Mouse (Mus musculus): Measurements from ENCODE around the gene Rab29. TPM values are rescaled to one million over a fixed set of nuclear protein-coding genes. Genes with fewer than 3 reads are reported as not detected.

Rab29 gene
- polyA plus RNA-seq, 1 experiment from 2014 or later, result 10.7 TPM

DNA sequence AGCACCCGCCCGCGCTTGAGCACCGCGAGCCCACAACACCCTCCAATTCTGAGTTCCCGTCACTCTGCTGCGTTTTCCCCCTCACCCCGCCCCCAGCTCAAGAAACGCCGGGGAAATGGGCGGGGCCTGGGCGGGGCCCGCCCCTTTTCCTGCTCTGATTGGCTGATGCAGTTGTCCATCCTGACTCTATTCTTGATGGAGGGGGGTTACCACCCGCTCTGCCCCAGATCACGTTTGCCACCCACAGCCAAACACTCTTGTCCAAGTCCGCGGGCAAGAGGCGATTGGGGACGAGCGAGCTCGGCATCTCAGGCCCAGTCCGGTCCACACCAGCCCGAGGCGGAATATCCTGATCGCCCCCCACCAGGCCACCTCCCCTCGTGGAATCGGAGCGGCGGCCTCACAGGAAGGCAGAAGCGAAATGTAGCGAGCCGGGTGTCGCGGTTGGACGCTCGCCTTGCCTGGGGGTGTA lies 39.2 kb upstream of the Rab29 start:
- H3K4me1 ChIP-seq (ENCODE audit: control insufficient read depth, insufficient read depth, low read length), result peaks cover 6% of the 10 kb centered on the region; the same call in 1 of the 2 replicates
- H3K4me3 ChIP-seq (ENCODE audit: low read depth, low read length), result peak overlapping the region; percentile 83
- peak; percentile 99 for DNase-seq (ENCODE audit: low spot score)
- under 1% methylated on average over 29 of the region's 36 CpGs for WGBS
- H3K36me3 ChIP-seq (ENCODE audit: control insufficient read depth, insufficient read depth, low read length), result peaks cover 7% of the 10 kb centered on the region; the same call in 1 of the 2 replicates
- no peaks in the 10 kb centered on the region for H3K27me3 ChIP-seq (ENCODE audit: control insufficient read depth, insufficient read depth, low read length)
- H3K4me2 ChIP-seq (ENCODE audit: low read depth, severe bottlenecking), result peak overlapping the region; percentile 80
- no peaks in the 10 kb centered on the region for H3K9me3 ChIP-seq (ENCODE audit: control insufficient read depth, low read length)
- peak overlapping the region; percentile 59 for H3K27ac ChIP-seq (replicated peaks; ENCODE audit: low read depth, low read length)
- ATAC-seq (ENCODE audit: insufficient number of reproducible peaks, low FRiP score, low TSS enrichment, low read depth), result peak; percentile 93
- peak overlapping the region; percentile 84 for H3K9ac ChIP-seq (ENCODE audit: low read length)

DNA sequence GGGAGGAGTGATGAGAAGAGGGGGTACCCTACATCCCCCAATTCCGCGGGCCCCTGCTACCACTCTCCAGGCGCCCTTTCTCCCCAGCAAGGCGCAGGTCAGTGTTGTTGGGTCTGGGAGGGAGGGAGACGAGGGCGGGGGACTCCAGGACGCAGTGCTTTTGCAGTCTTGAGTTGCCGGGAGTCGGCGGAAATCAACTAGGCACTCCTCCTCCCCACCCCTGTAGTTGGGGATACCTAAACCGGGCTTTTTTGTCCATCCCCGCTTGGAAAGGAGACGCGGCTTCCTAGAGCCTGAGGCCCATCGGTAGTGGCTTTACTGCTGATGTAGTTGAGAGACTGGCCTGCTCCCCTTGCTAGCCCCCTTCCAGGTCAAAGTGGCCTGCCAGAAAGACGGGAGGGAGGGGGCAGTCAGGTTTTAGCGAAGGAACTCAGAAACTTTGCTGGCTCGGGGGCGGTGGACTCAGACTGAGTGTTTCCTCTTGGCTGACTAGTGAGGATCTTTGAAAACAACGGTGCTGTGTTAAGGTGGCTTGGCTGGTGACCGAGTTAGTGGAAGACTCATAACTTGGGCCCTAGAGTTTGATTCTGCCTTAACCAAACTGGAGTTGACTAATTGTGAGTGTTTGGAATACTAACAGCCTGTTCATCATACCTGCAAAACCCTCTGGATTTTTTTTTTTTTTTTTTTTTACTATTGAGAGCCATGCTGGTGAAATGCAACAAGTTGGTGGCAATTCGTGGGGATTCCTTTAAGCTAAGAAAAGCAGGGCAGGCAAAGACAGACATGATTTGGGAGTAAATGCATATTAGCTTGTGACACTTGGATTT lies 38.5 kb upstream of the Rab29 start:
- ATAC-seq (ENCODE audit: insufficient number of reproducible peaks, low FRiP score, low TSS enrichment, low read depth) (peak; percentile 74), DNase-seq (ENCODE audit: low spot score) (peak; percentile 72)
- Histone ChIP-seq H3K9me3 (ENCODE audit: control insufficient read depth, low read length) (no peaks in the 10 kb centered on the region), H3K9ac (ENCODE audit: low read length) (peak overlapping the region; percentile 84), H3K4me1 (ENCODE audit: control insufficient read depth, insufficient read depth, low read length) (peaks cover 6% of the 10 kb centered on the region; the same call in 1 of the 2 replicates), H3K4me2 (ENCODE audit: low read depth, severe bottlenecking) (peak overlapping the region; percentile 80), H3K36me3 (ENCODE audit: control insufficient read depth, insufficient read depth, low read length) (peaks cover 7% of the 10 kb centered on the region; the same call in 1 of the 2 replicates), H3K27me3 (ENCODE audit: control insufficient read depth, insufficient read depth, low read length) (no peaks in the 10 kb centered on the region), H3K4me3 (ENCODE audit: low read depth, low read length) (peak overlapping the region; percentile 83), H3K27ac (replicated peaks; ENCODE audit: low read depth, low read length) (peak overlapping the region; percentile 59)
- 2% methylated on average over 22 of the region's 22 CpGs for WGBS

DNA sequence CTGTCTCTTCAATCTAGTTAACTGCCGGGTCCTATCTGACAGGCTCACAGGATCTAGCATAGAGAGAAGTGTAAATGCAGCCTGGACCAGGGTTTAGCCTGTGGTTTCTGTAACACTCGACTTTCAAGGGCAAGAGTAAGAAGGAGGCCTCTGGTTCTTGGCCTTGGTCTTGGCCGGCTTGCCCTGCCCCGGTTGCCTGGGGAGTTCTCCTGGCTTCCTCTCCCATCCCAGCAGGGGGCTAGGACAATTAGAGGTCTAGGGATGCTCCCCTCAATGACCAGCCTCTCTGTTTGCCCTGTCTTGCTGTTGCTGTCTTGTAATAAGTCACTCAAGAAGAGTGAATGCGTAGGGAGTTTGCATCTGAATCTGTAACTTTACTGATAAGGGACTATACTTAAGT lies 37.7 kb upstream of the Rab29 start:
- Histone ChIP-seq H3K4me3 (ENCODE audit: low read depth, low read length) (peak overlapping the region; percentile 83; the same call in 1 of the 2 replicates), H3K27ac (replicated peaks; ENCODE audit: low read depth, low read length) (no peak overlapping the region), H3K9me3 (ENCODE audit: control insufficient read depth, low read length) (no peaks in the 10 kb centered on the region), H3K27me3 (ENCODE audit: control insufficient read depth, insufficient read depth, low read length) (no peaks in the 10 kb centered on the region), H3K4me1 (ENCODE audit: control insufficient read depth, insufficient read depth, low read length) (peaks cover 6% of the 10 kb centered on the region; the same call in 1 of the 2 replicates), H3K9ac (ENCODE audit: low read length) (peak overlapping the region; percentile 23), H3K36me3 (ENCODE audit: control insufficient read depth, insufficient read depth, low read length) (peaks cover 7% of the 10 kb centered on the region; the same call in 1 of the 2 replicates), H3K4me2 (ENCODE audit: low read depth, severe bottlenecking) (peak overlapping the region; percentile 80)
- ATAC-seq (ENCODE audit: insufficient number of reproducible peaks, low FRiP score, low TSS enrichment, low read depth) (no peak), DNase-seq (ENCODE audit: low spot score) (no peak)
- 45% methylated on average over 5 of the region's 5 CpGs for WGBS

DNA sequence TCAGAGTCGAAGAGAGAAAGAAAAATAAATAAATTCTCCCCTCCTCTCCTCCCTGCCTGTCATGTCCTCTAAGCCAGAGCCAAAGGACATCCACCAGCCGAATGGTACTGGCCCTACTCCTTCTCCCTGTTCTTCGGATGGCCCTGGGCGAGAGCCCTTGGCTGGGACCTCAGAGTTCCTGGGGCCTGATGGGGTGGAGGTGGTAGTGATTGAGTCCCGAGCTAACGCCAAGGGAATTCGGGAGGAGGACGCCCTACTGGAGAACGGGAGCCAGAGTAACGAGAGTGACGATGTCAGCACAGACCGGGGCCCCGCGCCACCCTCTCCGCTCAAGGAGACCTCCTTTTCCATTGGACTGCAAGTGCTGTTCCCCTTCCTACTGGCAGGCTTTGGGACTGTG lies 36.5 kb upstream of the Rab29 start:
- Histone ChIP-seq H3K4me3 (ENCODE audit: low read depth, low read length) (no peak overlapping the region), H3K9ac (ENCODE audit: low read length) (no peak overlapping the region), H3K27ac (replicated peaks; ENCODE audit: low read depth, low read length) (no peak overlapping the region), H3K4me2 (ENCODE audit: low read depth, severe bottlenecking) (no peak overlapping the region), H3K27me3 (ENCODE audit: control insufficient read depth, insufficient read depth, low read length) (no peaks in the 10 kb centered on the region), H3K36me3 (ENCODE audit: control insufficient read depth, insufficient read depth, low read length) (peaks cover 7% of the 10 kb centered on the region; the same call in 1 of the 2 replicates), H3K9me3 (ENCODE audit: control insufficient read depth, low read length) (no peaks in the 10 kb centered on the region), H3K4me1 (ENCODE audit: control insufficient read depth, insufficient read depth, low read length) (peaks cover 6% of the 10 kb centered on the region; the same call in 1 of the 2 replicates)
- ATAC-seq (ENCODE audit: insufficient number of reproducible peaks, low FRiP score, low TSS enrichment, low read depth) (no peak), DNase-seq (ENCODE audit: low spot score) (no peak)
- WGBS, result 90% methylated on average over 15 of the region's 15 CpGs

DNA sequence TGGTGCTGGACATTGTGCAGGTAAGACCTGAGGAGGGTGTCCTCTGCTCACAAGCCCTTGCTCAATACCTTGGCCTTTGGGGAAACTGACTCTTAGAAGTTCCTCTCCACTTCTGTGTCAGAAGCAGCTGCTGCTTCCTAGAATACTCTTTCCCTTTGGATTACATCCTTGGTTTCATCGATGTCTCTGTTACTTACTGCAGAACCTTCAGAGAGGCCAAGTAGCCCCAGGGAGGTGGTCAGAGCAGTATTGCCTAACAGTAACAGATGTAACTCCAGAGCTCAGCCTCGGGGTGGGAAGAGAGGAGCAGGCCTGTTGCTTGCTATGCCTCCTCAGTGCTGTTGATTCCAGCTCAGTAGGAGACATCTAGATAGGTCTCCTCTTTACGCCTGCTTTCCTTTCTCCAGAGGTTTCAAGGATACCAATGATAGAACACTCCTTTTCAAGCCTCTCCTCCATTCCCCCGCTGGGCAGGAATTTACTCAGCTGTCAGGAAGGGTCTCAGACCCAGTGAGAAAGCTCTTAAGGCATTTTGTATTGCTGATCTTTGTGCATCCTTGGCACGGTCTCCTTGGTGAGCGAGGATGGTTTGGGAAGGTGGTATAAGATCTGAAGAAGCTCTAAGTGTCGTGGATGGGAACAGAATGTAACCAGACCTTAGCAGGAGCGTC lies 35.9 kb upstream of the Rab29 start:
- Histone ChIP-seq H3K4me3 (ENCODE audit: low read depth, low read length) (no peak overlapping the region), H3K4me1 (ENCODE audit: control insufficient read depth, insufficient read depth, low read length) (peaks cover 6% of the 10 kb centered on the region; the same call in 1 of the 2 replicates), H3K36me3 (ENCODE audit: control insufficient read depth, insufficient read depth, low read length) (peaks cover 7% of the 10 kb centered on the region; the same call in 1 of the 2 replicates), H3K27me3 (ENCODE audit: control insufficient read depth, insufficient read depth, low read length) (no peaks in the 10 kb centered on the region), H3K9me3 (ENCODE audit: control insufficient read depth, low read length) (no peaks in the 10 kb centered on the region), H3K9ac (ENCODE audit: low read length) (no peak overlapping the region), H3K4me2 (ENCODE audit: low read depth, severe bottlenecking) (no peak overlapping the region), H3K27ac (replicated peaks; ENCODE audit: low read depth, low read length) (no peak overlapping the region)
- DNase-seq (ENCODE audit: low spot score), result no peak
- WGBS, result 86% methylated on average over 8 of the region's 8 CpGs
- ATAC-seq (ENCODE audit: insufficient number of reproducible peaks, low FRiP score, low TSS enrichment, low read depth), result no peak

DNA sequence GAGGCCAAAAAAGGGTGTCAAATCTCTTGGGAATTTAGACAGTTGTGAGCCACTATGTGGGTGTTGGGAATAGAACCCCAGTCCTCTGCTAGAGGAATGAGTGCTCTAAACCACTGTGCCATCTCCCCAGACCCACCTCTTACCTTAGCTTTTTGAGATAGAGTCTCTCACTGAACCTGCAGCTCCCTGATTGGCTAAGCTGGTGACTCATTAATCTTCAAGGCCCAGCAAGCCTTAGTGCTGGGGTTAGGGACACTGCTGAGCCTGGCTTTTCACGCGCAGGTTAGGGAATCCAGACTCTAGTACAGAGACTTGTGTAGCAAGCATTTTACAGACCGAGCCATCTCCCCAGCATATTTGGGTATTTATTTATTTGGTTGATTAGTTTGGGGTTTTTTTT lies 30.0 kb upstream of the Rab29 start:
- no peaks in the 10 kb centered on the region for H3K4me1 ChIP-seq (ENCODE audit: control insufficient read depth, insufficient read depth, low read length)
- 89% methylated on average over 3 of the region's 3 CpGs for WGBS
- no peak overlapping the region for H3K9ac ChIP-seq (ENCODE audit: low read length)
- H3K27ac ChIP-seq (replicated peaks; ENCODE audit: low read depth, low read length), result no peak overlapping the region
- no peaks in the 10 kb centered on the region for H3K27me3 ChIP-seq (ENCODE audit: control insufficient read depth, insufficient read depth, low read length)
- no peak for ATAC-seq (ENCODE audit: insufficient number of reproducible peaks, low FRiP score, low TSS enrichment, low read depth)
- DNase-seq (ENCODE audit: low spot score), result no peak
- no peak overlapping the region for H3K4me3 ChIP-seq (ENCODE audit: low read depth, low read length)
- no peaks in the 10 kb centered on the region for H3K9me3 ChIP-seq (ENCODE audit: control insufficient read depth, low read length)
- no peak overlapping the region for H3K4me2 ChIP-seq (ENCODE audit: low read depth, severe bottlenecking)
- peaks cover 6% of the 10 kb centered on the region; the same call in 1 of the 2 replicates for H3K36me3 ChIP-seq (ENCODE audit: control insufficient read depth, insufficient read depth, low read length)

DNA sequence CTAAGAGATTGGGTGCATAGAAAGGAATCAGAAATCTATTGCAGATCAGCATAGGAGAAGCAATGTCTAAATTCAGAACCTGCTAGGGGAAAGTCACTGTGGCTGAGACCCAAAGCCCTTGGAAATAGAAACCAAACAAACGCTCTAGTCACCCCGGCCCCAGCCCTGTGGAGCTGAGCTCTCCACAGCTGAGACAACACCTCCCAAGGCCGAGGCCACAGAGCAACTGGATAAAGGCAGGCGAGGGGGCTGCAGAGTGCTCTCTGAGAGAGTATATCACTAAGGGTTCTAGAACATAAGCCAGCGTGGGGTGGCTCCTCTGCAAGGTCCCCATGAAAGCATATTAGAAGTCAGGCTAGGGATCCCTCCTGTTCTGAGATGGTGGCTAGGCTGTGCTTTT lies 28.5 kb upstream of the Rab29 start:
- Histone ChIP-seq H3K27ac (replicated peaks; ENCODE audit: low read depth, low read length) (no peak overlapping the region), H3K9ac (ENCODE audit: low read length) (no peak overlapping the region), H3K4me3 (ENCODE audit: low read depth, low read length) (no peak overlapping the region), H3K27me3 (ENCODE audit: control insufficient read depth, insufficient read depth, low read length) (no peaks in the 10 kb centered on the region), H3K4me2 (ENCODE audit: low read depth, severe bottlenecking) (no peak overlapping the region), H3K4me1 (ENCODE audit: control insufficient read depth, insufficient read depth, low read length) (no peaks in the 10 kb centered on the region), H3K36me3 (ENCODE audit: control insufficient read depth, insufficient read depth, low read length) (peaks cover 6% of the 10 kb centered on the region; the same call in 1 of the 2 replicates), H3K9me3 (ENCODE audit: control insufficient read depth, low read length) (no peaks in the 10 kb centered on the region)
- no peak for ATAC-seq (ENCODE audit: insufficient number of reproducible peaks, low FRiP score, low TSS enrichment, low read depth)
- DNase-seq (ENCODE audit: low spot score), result no peak
- 87% methylated on average over 5 of the region's 5 CpGs for WGBS

DNA sequence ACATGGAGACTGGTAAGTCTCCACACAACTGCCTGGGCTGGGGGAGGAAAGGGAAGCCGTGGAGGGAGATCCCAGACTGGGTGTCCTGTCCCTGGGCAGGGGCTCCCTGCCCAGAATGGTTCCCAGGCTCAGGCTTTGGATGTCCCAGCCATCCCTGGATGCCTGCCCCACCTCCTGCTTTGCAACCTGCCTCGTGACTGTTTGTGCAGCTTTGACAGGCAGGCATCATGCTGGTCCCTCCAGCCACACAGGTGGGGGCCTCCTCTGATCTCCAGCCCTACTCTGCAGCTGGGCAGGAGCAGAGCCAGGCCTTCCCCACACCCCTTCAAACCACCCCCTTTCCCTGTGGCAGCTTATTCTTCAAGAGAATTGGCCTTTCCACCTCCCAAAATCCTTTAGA lies 27.7 kb upstream of the Rab29 start:
- DNase-seq (ENCODE audit: low spot score), result no peak
- H3K36me3 ChIP-seq (ENCODE audit: control insufficient read depth, insufficient read depth, low read length), result peaks cover 8% of the 10 kb centered on the region; the same call in 1 of the 2 replicates
- WGBS, result 71% methylated on average over 2 of the region's 2 CpGs

More for the DNA sequence above, 27.7 kb upstream of the Rab29 start:
- no peak overlapping the region for H3K4me2 ChIP-seq (ENCODE audit: low read depth, severe bottlenecking)
- H3K9ac ChIP-seq (ENCODE audit: low read length), result no peak overlapping the region
- H3K4me1 ChIP-seq (ENCODE audit: control insufficient read depth, insufficient read depth, low read length), result no peaks in the 10 kb centered on the region
- H3K27ac ChIP-seq (replicated peaks; ENCODE audit: low read depth, low read length), result no peak overlapping the region
- ATAC-seq (ENCODE audit: insufficient number of reproducible peaks, low FRiP score, low TSS enrichment, low read depth), result no peak
- no peak overlapping the region for H3K4me3 ChIP-seq (ENCODE audit: low read depth, low read length)
- H3K27me3 ChIP-seq (ENCODE audit: control insufficient read depth, insufficient read depth, low read length), result no peaks in the 10 kb centered on the region
- no peaks in the 10 kb centered on the region for H3K9me3 ChIP-seq (ENCODE audit: control insufficient read depth, low read length)

Data from limb, embryonic 11.5 days (tissue).